ENCODE assay signal across 10 mouse cellular contexts in genomic region chr17:65642578-65642991, GRCm38 (mm10). TPM values are rescaled to one million over a fixed set of nuclear protein-coding genes. Genes with fewer than 3 reads are reported as not detected.
DNase-seq lines count a peak whose midpoint lies in the region; ATAC-seq and TF ChIP-seq lines count a peak whose summit lies in the region.
"Had no signal": no experiment of that assay in that cellular context is flagged by ENCODE, and none has a peak within 500 bp of the region (broad histone marks: within the 10 kb centered on the region; RNA-seq: fewer than 3 reads in every experiment).

No protein-coding gene starts in this region.

- TF ChIP-seq CTCF in left cerebral cortex, adult 2 months (IDR thresholded peaks at IDR 0.05), result no peak

- H3K4me3 ChIP-seq in left cerebral cortex, adult 2 months, result no peak overlapping the region
- no peak overlapping the region for H3K4me3 ChIP-seq in hindbrain, embryonic 13.5 days
- H3K4me3 ChIP-seq in neural tube, embryonic 15.5 days (replicated peaks), result no peak overlapping the region
- H3K4me3 ChIP-seq in heart, embryonic 10.5 days, result no peak overlapping the region

- DNase-seq in left cerebral cortex, adult 2 months (ENCODE audit: extremely low spot score in 1 of 2, low spot score in 2 of 2), result no peak
- DNase-seq in left cerebral cortex, postnatal 10 days (ENCODE audit: extremely low spot score in 1 of 2, low spot score in 2 of 2), result no peak
- peak; percentile 30 for DNase-seq in embryo, embryonic 11 days
- DNase-seq in heart, embryonic 10.5 days (ENCODE audit: low spot score), result no peak
- no peak for DNase-seq in layer of hippocampus, postnatal 36 days

- peak; percentile 39; the same call in 1 of the 2 replicates for ATAC-seq in hindbrain, embryonic 13.5 days (ENCODE audit: low FRiP score)
- peak; percentile 45; the same call in 1 of the 2 replicates for ATAC-seq in neural tube, embryonic 15.5 days (ENCODE audit: low FRiP score)

- no peaks in the 10 kb centered on the region for H3K27me3 ChIP-seq in hindbrain, embryonic 13.5 days
- H3K27me3 ChIP-seq in neural tube, embryonic 15.5 days (replicated peaks), result no peaks in the 10 kb centered on the region
- no peaks in the 10 kb centered on the region for H3K27me3 ChIP-seq in heart, embryonic 10.5 days (ENCODE audit: insufficient read depth, poor library complexity, severe bottlenecking)

- no peaks in the 10 kb centered on the region for H3K36me3 ChIP-seq in hindbrain, embryonic 13.5 days
- H3K36me3 ChIP-seq in neural tube, embryonic 15.5 days, result no peaks in the 10 kb centered on the region
- H3K36me3 ChIP-seq in heart, embryonic 10.5 days, result no peaks in the 10 kb centered on the region

- intact Hi-C loops in left cerebral cortex, adult 2 months (cut with DNase I), result no loop called here
- intact Hi-C loops in left cerebral cortex, postnatal 10 days (cut with DNase I), result no loop called here

- 25% methylated on average over 5 of the region's 5 CpGs for WGBS in hindbrain, embryonic 13.5 days
- 30% methylated on average over 5 of the region's 5 CpGs for WGBS in neural tube, embryonic 15.5 days
- 72% methylated on average over 5 of the region's 5 CpGs for WGBS in heart, embryonic 10.5 days

- H3K9ac ChIP-seq in hindbrain, embryonic 13.5 days, result no peak overlapping the region; the same call in 1 of the 2 replicates
- H3K9ac ChIP-seq in neural tube, embryonic 15.5 days (replicated peaks), result no peak overlapping the region

- peak overlapping the region; percentile 96 for H3K27ac ChIP-seq in left cerebral cortex, adult 2 months
- peak overlapping the region; percentile 70 for H3K27ac ChIP-seq in hindbrain, embryonic 13.5 days
- peak overlapping the region; percentile 68 for H3K27ac ChIP-seq in neural tube, embryonic 15.5 days (replicated peaks)
- no peak overlapping the region for H3K27ac ChIP-seq in heart, embryonic 10.5 days

- peaks cover 16% of the 10 kb centered on the region for H3K4me1 ChIP-seq in hindbrain, embryonic 13.5 days (replicated peaks)
- H3K4me1 ChIP-seq in neural tube, embryonic 15.5 days, result peaks cover 16% of the 10 kb centered on the region
- peaks cover 8% of the 10 kb centered on the region; the same call in 1 of the 2 replicates for H3K4me1 ChIP-seq in heart, embryonic 10.5 days

- no peak overlapping the region for H3K4me2 ChIP-seq in hindbrain, embryonic 13.5 days
- H3K4me2 ChIP-seq in neural tube, embryonic 15.5 days, result peak overlapping the region; percentile 0; the same call in 1 of the 2 replicates

- H3K9me3 ChIP-seq in hindbrain, embryonic 13.5 days, result no peaks in the 10 kb centered on the region
- H3K9me3 ChIP-seq in neural tube, embryonic 15.5 days (replicated peaks), result no peaks in the 10 kb centered on the region
- no peaks in the 10 kb centered on the region for H3K9me3 ChIP-seq in heart, embryonic 10.5 days

RNA-seq across cellular contexts. Expression of gene Txndc2, which starts 0.6 kb away (rescaled TPM):
- under 1 TPM; 0.19 to 0.25 TPM for total RNA-seq in left cerebral cortex, adult 2 months (2021)
- under 1 TPM; 0.24 to 0.65 TPM for total RNA-seq in left cerebral cortex, postnatal 10 days (2021)
- polyA plus RNA-seq in hindbrain, embryonic 13.5 days (2015; fragmentation: Nextera tagmentation; extraction: Ambion mirVana), result 0.18 TPM in 1 of 2 replicates, not detected in the other
- polyA plus RNA-seq in neural tube, embryonic 15.5 days (2015; fragmentation: Nextera tagmentation; extraction: Ambion mirVana), result 0.10 and 0.13 TPM in 2 replicates
- 0.12 TPM in 1 of 2 replicates, not detected in the other for polyA plus RNA-seq in heart, embryonic 10.5 days (2016; fragmentation: Nextera tagmentation; extraction: Ambion mirVana)
- total RNA-seq in layer of hippocampus, postnatal 36 days (2021), result not detected
- total RNA-seq: gastrocnemius, postnatal 25 days had no signal
- polyA plus RNA-seq: intestine, embryonic 14.5 days; liver, embryonic 16.5 days had no signal

RNA-seq across cellular contexts. Expression of gene Vapa, which starts 29.2 kb away (rescaled TPM):
- total RNA-seq in left cerebral cortex, adult 2 months (2021), result 100 to 1,000 TPM; 150 to 151 TPM
- 100 to 1,000 TPM; 187 to 197 TPM for total RNA-seq in left cerebral cortex, postnatal 10 days (2021)
- polyA plus RNA-seq in hindbrain, embryonic 13.5 days (2015; fragmentation: Nextera tagmentation; extraction: Ambion mirVana), result 257 and 265 TPM in 2 replicates
- 270 and 299 TPM in 2 replicates for polyA plus RNA-seq in neural tube, embryonic 15.5 days (2015; fragmentation: Nextera tagmentation; extraction: Ambion mirVana)
- polyA plus RNA-seq in heart, embryonic 10.5 days (2016; fragmentation: Nextera tagmentation; extraction: Ambion mirVana), result 153 and 179 TPM in 2 replicates
- 100 to 1,000 TPM; 128 to 144 TPM for total RNA-seq in layer of hippocampus, postnatal 36 days (2021)
